In genomic region chr5:64496853-64497252, GRCm38 (mm10) we compare ENCODE assay signal across 20 mouse cellular contexts.
DNase-seq lines count a peak whose midpoint lies in the region; ATAC-seq and TF ChIP-seq lines count a peak whose summit lies in the region.
"Had no signal": no experiment of that assay in that cellular context is flagged by ENCODE, and none has a peak within 500 bp of the region (broad histone marks: within the 10 kb centered on the region; RNA-seq: fewer than 3 reads in every experiment).

No protein-coding gene starts in this region.

- ATAC-seq in CD4-positive, CD25-positive, alpha-beta regulatory T cell, adult 4 months: peak; percentile 86
- peak; percentile 73 for ATAC-seq in granulocyte monocyte progenitor cell, adult 5-6 weeks (replicated peaks; ENCODE audit: poor library complexity, severe bottlenecking)
- peak; percentile 61 for ATAC-seq in neutrophil, adult 5-6 weeks (ENCODE audit: extremely low read depth, insufficient number of reproducible peaks, low FRiP score, poor library complexity, severe bottlenecking)
- no peak for ATAC-seq in liver, postnatal 0 days
- no peak for ATAC-seq in midbrain, embryonic 13.5 days
- no peak for ATAC-seq in hindbrain, embryonic 12.5 days (ENCODE audit: low FRiP score)

- no peak overlapping the region for H3K9ac ChIP-seq in liver, postnatal 0 days (replicated peaks)
- H3K9ac ChIP-seq in midbrain, embryonic 13.5 days (replicated peaks): no peak overlapping the region
- no peak overlapping the region for H3K9ac ChIP-seq in hindbrain, embryonic 12.5 days
- H3K9ac ChIP-seq: embryonic facial prominence, embryonic 15.5 days; heart, embryonic 15.5 days; hindbrain, embryonic 15.5 days; limb, embryonic 13.5 days; liver, embryonic 15.5 days had no signal

- TF ChIP-seq CTCF in liver, postnatal 0 days (IDR thresholded peaks at IDR 0.05; ENCODE audit: low read depth): no peak

- H3K4me2 ChIP-seq in liver, postnatal 0 days (ENCODE audit: low read depth, low read length): no peak overlapping the region
- H3K4me2 ChIP-seq in midbrain, embryonic 13.5 days (replicated peaks): no peak overlapping the region
- H3K4me2 ChIP-seq in hindbrain, embryonic 12.5 days (replicated peaks): no peak overlapping the region
- H3K4me2 ChIP-seq: embryonic facial prominence, embryonic 15.5 days; heart, embryonic 15.5 days; hindbrain, embryonic 15.5 days; limb, embryonic 13.5 days; liver, embryonic 15.5 days; midbrain, embryonic 11.5 days had no signal

- H3K36me3 ChIP-seq in liver, postnatal 0 days (replicated peaks; ENCODE audit: insufficient read depth, low read length): no peaks in the 10 kb centered on the region
- H3K36me3 ChIP-seq in midbrain, embryonic 13.5 days: no peaks in the 10 kb centered on the region
- no peaks in the 10 kb centered on the region for H3K36me3 ChIP-seq in hindbrain, embryonic 12.5 days
- H3K36me3 ChIP-seq: embryonic facial prominence, embryonic 15.5 days; heart, embryonic 15.5 days; hindbrain, embryonic 15.5 days; limb, embryonic 13.5 days; liver, embryonic 15.5 days had no signal

- H3K27me3 ChIP-seq in liver, postnatal 0 days (ENCODE audit: insufficient read depth, low read length): no peaks in the 10 kb centered on the region
- no peaks in the 10 kb centered on the region for H3K27me3 ChIP-seq in midbrain, embryonic 13.5 days
- H3K27me3 ChIP-seq in hindbrain, embryonic 12.5 days: no peaks in the 10 kb centered on the region
- H3K27me3 ChIP-seq: embryonic facial prominence, embryonic 15.5 days; heart, embryonic 15.5 days; hindbrain, embryonic 15.5 days; limb, embryonic 13.5 days; liver, embryonic 15.5 days had no signal

- TF ChIP-seq EP300 in liver, postnatal 0 days (IDR thresholded peaks at IDR 0.05; ENCODE audit: low read depth): no peak

- no peak overlapping the region for H3K4me3 ChIP-seq in liver, postnatal 0 days (ENCODE audit: low read depth, low read length)
- H3K4me3 ChIP-seq in midbrain, embryonic 13.5 days (replicated peaks): no peak overlapping the region
- H3K4me3 ChIP-seq in hindbrain, embryonic 12.5 days: no peak overlapping the region
- H3K4me3 ChIP-seq: embryonic facial prominence, embryonic 15.5 days; heart, adult 2 months; heart, embryonic 15.5 days; hindbrain, embryonic 15.5 days; limb, embryonic 13.5 days; liver, embryonic 15.5 days had no signal

- WGBS in liver, postnatal 0 days (ENCODE audit: insufficient replicate concordance): 66% methylated on average over 4 of the region's 4 CpGs
- 91% methylated on average over 4 of the region's 4 CpGs for WGBS in midbrain, embryonic 13.5 days
- 86% methylated on average over 4 of the region's 4 CpGs for WGBS in hindbrain, embryonic 12.5 days

- peaks cover 13% of the 10 kb centered on the region; the same call in 1 of the 2 replicates for H3K4me1 ChIP-seq in liver, postnatal 0 days (ENCODE audit: insufficient read depth)
- no peaks in the 10 kb centered on the region for H3K4me1 ChIP-seq in midbrain, embryonic 13.5 days (replicated peaks)
- no peaks in the 10 kb centered on the region for H3K4me1 ChIP-seq in hindbrain, embryonic 12.5 days
- H3K4me1 ChIP-seq: hindbrain, embryonic 15.5 days; limb, embryonic 13.5 days had no signal

- no peak overlapping the region for H3K27ac ChIP-seq in liver, postnatal 0 days (ENCODE audit: low read depth)
- no peak overlapping the region for H3K27ac ChIP-seq in midbrain, embryonic 13.5 days
- no peak overlapping the region for H3K27ac ChIP-seq in hindbrain, embryonic 12.5 days
- H3K27ac ChIP-seq: embryonic facial prominence, embryonic 15.5 days; heart, adult 2 months; heart, embryonic 15.5 days; hindbrain, embryonic 15.5 days; kidney, postnatal 0 days; limb, embryonic 13.5 days; liver, embryonic 15.5 days; stomach, postnatal 0 days had no signal

- DNase-seq in thymus, postnatal 36 days: peak; percentile 58 to 77
- DNase-seq in liver, postnatal 0 days: no peak
- DNase-seq: adrenal gland, postnatal 36 days; cerebellum, adult 8-10 months; heart, adult 2 months; kidney, adult 11 months; retina, postnatal 1 day had no signal

- no peaks in the 10 kb centered on the region for H3K9me3 ChIP-seq in liver, postnatal 0 days (ENCODE audit: low read length)
- no peaks in the 10 kb centered on the region for H3K9me3 ChIP-seq in midbrain, embryonic 13.5 days
- no peaks in the 10 kb centered on the region for H3K9me3 ChIP-seq in hindbrain, embryonic 12.5 days (replicated peaks)
- H3K9me3 ChIP-seq: embryonic facial prominence, embryonic 15.5 days; heart, embryonic 15.5 days; hindbrain, embryonic 15.5 days; limb, embryonic 13.5 days; liver, embryonic 15.5 days had no signal

Comparison
In these comparisons a context has a peak if more than half of its experiments do, and no peak if none do; other contexts are left out.
1. ATAC-seq: peak in CD4-positive, CD25-positive, alpha-beta regulatory T cell, adult 4 months (single experiment), granulocyte monocyte progenitor cell, adult 5-6 weeks (single experiment) and neutrophil, adult 5-6 weeks (single experiment); none in liver, postnatal 0 days (single experiment), midbrain, embryonic 13.5 days (single experiment) and hindbrain, embryonic 12.5 days (single experiment).